Mouse (Mus musculus): ENCODE results near the gene BC035044. TPM values are rescaled to one million over a fixed set of nuclear protein-coding genes. Genes with fewer than 3 reads are reported as not detected.

Gene BC035044
- polyA plus RNA-seq, 1 experiment from 2014 or later: 0.36 TPM

- WGBS: 64% methylated on average over 7 of the region's 7 CpGs
- Histone ChIP-seq H3K4me2 (ENCODE audit: low read length) (peak overlapping the region; percentile 67), H3K27ac (replicated peaks; ENCODE audit: low read depth, low read length) (no peak overlapping the region), H3K4me1 (ENCODE audit: control insufficient read depth, insufficient read depth, low read length) (peaks cover 13% of the 10 kb centered on the region; the same call in 1 of the 2 replicates), H3K36me3 (ENCODE audit: control insufficient read depth, insufficient read depth, low read length) (no peaks in the 10 kb centered on the region), H3K9me3 (ENCODE audit: control insufficient read depth, low read length) (no peaks in the 10 kb centered on the region), H3K9ac (replicated peaks; ENCODE audit: low read length) (no peak overlapping the region), H3K27me3 (ENCODE audit: control insufficient read depth, insufficient read depth, low read length) (no peaks in the 10 kb centered on the region), H3K4me3 (replicated peaks; ENCODE audit: low read depth, low read length) (peak overlapping the region; percentile 80)
- ATAC-seq (ENCODE audit: low FRiP score, low TSS enrichment) (no peak), DNase-seq (no peak)
Observed at GRCm38 (mm10) chr6:128839921-128840320, 51.0 kb downstream of the BC035044 start.

- Histone ChIP-seq H3K4me3 (replicated peaks; ENCODE audit: low read depth, low read length) (peak overlapping the region; percentile 80), H3K4me2 (ENCODE audit: low read length) (peak overlapping the region; percentile 67), H3K9ac (replicated peaks; ENCODE audit: low read length) (peak overlapping the region; percentile 42; the same call in 1 of the 2 replicates), H3K36me3 (ENCODE audit: control insufficient read depth, insufficient read depth, low read length) (no peaks in the 10 kb centered on the region), H3K9me3 (ENCODE audit: control insufficient read depth, low read length) (no peaks in the 10 kb centered on the region), H3K27ac (replicated peaks; ENCODE audit: low read depth, low read length) (peak overlapping the region; percentile 67), H3K4me1 (ENCODE audit: control insufficient read depth, insufficient read depth, low read length) (peaks cover 11% of the 10 kb centered on the region; the same call in 1 of the 2 replicates), H3K27me3 (ENCODE audit: control insufficient read depth, insufficient read depth, low read length) (no peaks in the 10 kb centered on the region)
- WGBS: under 1% methylated on average over 17 of the region's 17 CpGs
- peak; percentile 83 for DNase-seq
- peak; percentile 7 for ATAC-seq (ENCODE audit: low FRiP score, low TSS enrichment)
Observed at GRCm38 (mm10) chr6:128839266-128839771, 51.6 kb downstream of the BC035044 start.

GRCm38 (mm10) chr6:128838342-128839265, 52.3 kb downstream of the BC035044 start:
- peak overlapping the region; percentile 67 for H3K4me2 ChIP-seq (ENCODE audit: low read length)
- under 1% methylated on average over 49 of the region's 49 CpGs for WGBS
- H3K4me3 ChIP-seq (replicated peaks; ENCODE audit: low read depth, low read length): peak overlapping the region; percentile 80
- ATAC-seq (ENCODE audit: low FRiP score, low TSS enrichment): peak; percentile 59
- H3K9me3 ChIP-seq (ENCODE audit: control insufficient read depth, low read length): no peaks in the 10 kb centered on the region
- H3K36me3 ChIP-seq (ENCODE audit: control insufficient read depth, insufficient read depth, low read length): no peaks in the 10 kb centered on the region
- H3K27me3 ChIP-seq (ENCODE audit: control insufficient read depth, insufficient read depth, low read length): no peaks in the 10 kb centered on the region
- DNase-seq: peak; percentile 93
- H3K4me1 ChIP-seq (ENCODE audit: control insufficient read depth, insufficient read depth, low read length): peaks cover 7% of the 10 kb centered on the region; the same call in 1 of the 2 replicates
- peak overlapping the region; percentile 78 for H3K9ac ChIP-seq (replicated peaks; ENCODE audit: low read length)
- peak overlapping the region; percentile 75 for H3K27ac ChIP-seq (replicated peaks; ENCODE audit: low read depth, low read length)

GRCm38 (mm10) chr6:128837454-128838341, 53.2 kb downstream of the BC035044 start:
- Histone ChIP-seq H3K9ac (replicated peaks; ENCODE audit: low read length) (peak overlapping the region; percentile 78), H3K36me3 (ENCODE audit: control insufficient read depth, insufficient read depth, low read length) (no peaks in the 10 kb centered on the region), H3K4me1 (ENCODE audit: control insufficient read depth, insufficient read depth, low read length) (peaks cover 7% of the 10 kb centered on the region; the same call in 1 of the 2 replicates), H3K9me3 (ENCODE audit: control insufficient read depth, low read length) (no peaks in the 10 kb centered on the region), H3K27me3 (ENCODE audit: control insufficient read depth, insufficient read depth, low read length) (no peaks in the 10 kb centered on the region), H3K27ac (replicated peaks; ENCODE audit: low read depth, low read length) (peak overlapping the region; percentile 75), H3K4me3 (replicated peaks; ENCODE audit: low read depth, low read length) (peak overlapping the region; percentile 80), H3K4me2 (ENCODE audit: low read length) (peak overlapping the region; percentile 67)
- 2% methylated on average over 14 of the region's 14 CpGs for WGBS
- peak; percentile 76 for DNase-seq
- peak; percentile 35 for ATAC-seq (ENCODE audit: low FRiP score, low TSS enrichment)

GRCm38 (mm10) chr6:128836955-128837334, 54.0 kb downstream of the BC035044 start:
- DNase-seq (no peak), ATAC-seq (ENCODE audit: low FRiP score, low TSS enrichment) (no peak)
- Histone ChIP-seq H3K4me1 (ENCODE audit: control insufficient read depth, insufficient read depth, low read length) (peaks cover 4% of the 10 kb centered on the region; the same call in 1 of the 2 replicates), H3K9me3 (ENCODE audit: control insufficient read depth, low read length) (no peaks in the 10 kb centered on the region), H3K4me3 (replicated peaks; ENCODE audit: low read depth, low read length) (peak overlapping the region; percentile 80), H3K36me3 (ENCODE audit: control insufficient read depth, insufficient read depth, low read length) (no peaks in the 10 kb centered on the region), H3K27ac (replicated peaks; ENCODE audit: low read depth, low read length) (peak overlapping the region; percentile 75), H3K4me2 (ENCODE audit: low read length) (peak overlapping the region; percentile 67), H3K27me3 (ENCODE audit: control insufficient read depth, insufficient read depth, low read length) (no peaks in the 10 kb centered on the region), H3K9ac (replicated peaks; ENCODE audit: low read length) (no peak overlapping the region)
- WGBS: 89% methylated on average over 6 of the region's 6 CpGs

DNA sequence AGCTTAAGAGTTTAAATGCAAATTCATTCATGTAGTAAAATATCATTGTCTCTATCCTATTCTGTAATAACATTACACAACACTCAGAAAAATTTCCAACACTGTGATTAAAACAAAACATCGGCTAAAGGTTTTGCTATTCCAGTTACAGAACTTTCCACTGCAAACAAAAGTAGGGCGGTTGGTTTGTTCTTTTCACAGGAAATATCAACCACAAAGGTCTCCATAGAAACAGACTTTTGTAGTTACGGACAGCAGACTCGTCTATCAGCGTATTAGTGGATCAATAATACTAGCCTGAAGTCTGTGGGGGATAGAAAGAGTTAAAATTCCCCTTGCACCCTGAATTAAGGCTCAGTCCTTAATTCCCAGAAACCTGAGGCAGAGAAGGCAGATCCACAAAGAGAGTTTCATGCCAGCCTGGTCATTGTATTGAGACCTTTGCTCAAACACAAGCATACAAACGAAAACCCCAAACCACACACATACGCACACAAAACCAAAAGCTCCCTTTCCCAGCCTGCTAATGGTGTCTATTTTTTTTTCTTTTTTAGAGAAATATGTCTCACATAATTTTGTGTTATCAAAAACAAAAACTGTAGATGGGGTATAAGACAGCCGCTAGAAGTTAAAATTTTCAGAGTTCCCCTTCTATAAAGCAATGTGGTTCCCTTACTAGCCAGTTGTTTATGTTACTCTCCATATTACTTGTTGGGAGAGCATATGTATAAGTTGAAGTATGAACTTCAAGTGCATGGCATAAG, 54.6 kb downstream of the BC035044 start:
- no peaks in the 10 kb centered on the region for H3K36me3 ChIP-seq (ENCODE audit: control insufficient read depth, insufficient read depth, low read length)
- DNase-seq (no peak), ATAC-seq (ENCODE audit: low FRiP score, low TSS enrichment) (no peak)
- no peak overlapping the region for H3K4me3 ChIP-seq (replicated peaks; ENCODE audit: low read depth, low read length)
- no peaks in the 10 kb centered on the region for H3K9me3 ChIP-seq (ENCODE audit: control insufficient read depth, low read length)
- no peaks in the 10 kb centered on the region for H3K4me1 ChIP-seq (ENCODE audit: control insufficient read depth, insufficient read depth, low read length)
- 71% methylated on average over 8 of the region's 8 CpGs for WGBS
- H3K27me3 ChIP-seq (ENCODE audit: control insufficient read depth, insufficient read depth, low read length): no peaks in the 10 kb centered on the region
- H3K27ac ChIP-seq (replicated peaks; ENCODE audit: low read depth, low read length): no peak overlapping the region
- H3K4me2 ChIP-seq (ENCODE audit: low read length): no peak overlapping the region
- H3K9ac ChIP-seq (replicated peaks; ENCODE audit: low read length): no peak overlapping the region

GRCm38 (mm10) chr6:128835571-128835970, 55.4 kb downstream of the BC035044 start:
- no peak overlapping the region for H3K4me2 ChIP-seq (ENCODE audit: low read length)
- H3K4me1 ChIP-seq (ENCODE audit: control insufficient read depth, insufficient read depth, low read length): no peaks in the 10 kb centered on the region
- WGBS: 93% methylated on average over 4 of the region's 4 CpGs
- H3K27me3 ChIP-seq (ENCODE audit: control insufficient read depth, insufficient read depth, low read length): no peaks in the 10 kb centered on the region
- DNase-seq: no peak
- H3K4me3 ChIP-seq (replicated peaks; ENCODE audit: low read depth, low read length): no peak overlapping the region
- no peak overlapping the region for H3K9ac ChIP-seq (replicated peaks; ENCODE audit: low read length)
- ATAC-seq (ENCODE audit: low FRiP score, low TSS enrichment): no peak
- H3K36me3 ChIP-seq (ENCODE audit: control insufficient read depth, insufficient read depth, low read length): no peaks in the 10 kb centered on the region
- no peaks in the 10 kb centered on the region for H3K9me3 ChIP-seq (ENCODE audit: control insufficient read depth, low read length)
- H3K27ac ChIP-seq (replicated peaks; ENCODE audit: low read depth, low read length): no peak overlapping the region

DNA sequence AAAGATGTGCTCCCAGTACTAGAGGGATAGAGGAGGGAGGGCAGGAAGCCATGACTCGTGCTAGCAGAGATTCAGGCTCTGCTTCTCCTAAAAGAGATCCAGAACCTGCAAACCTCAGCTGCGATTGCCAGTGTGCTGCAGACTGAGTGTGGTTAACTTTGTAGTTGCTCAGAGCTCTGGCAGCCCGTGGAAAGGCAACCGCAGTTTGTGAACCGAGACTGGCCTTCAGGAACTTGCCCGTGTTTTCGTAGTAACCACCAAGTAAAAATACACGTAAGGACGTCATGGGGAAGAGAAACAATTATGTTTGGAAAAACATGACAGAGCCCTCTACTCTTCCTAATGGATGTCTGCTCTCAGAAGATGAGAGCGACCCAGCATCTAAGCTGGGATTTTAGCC, 57.9 kb downstream of the BC035044 start:
- no peaks in the 10 kb centered on the region for H3K36me3 ChIP-seq (ENCODE audit: control insufficient read depth, insufficient read depth, low read length)
- H3K9ac ChIP-seq (replicated peaks; ENCODE audit: low read length): no peak overlapping the region
- H3K9me3 ChIP-seq (ENCODE audit: control insufficient read depth, low read length): no peaks in the 10 kb centered on the region
- no peaks in the 10 kb centered on the region for H3K4me1 ChIP-seq (ENCODE audit: control insufficient read depth, insufficient read depth, low read length)
- no peaks in the 10 kb centered on the region for H3K27me3 ChIP-seq (ENCODE audit: control insufficient read depth, insufficient read depth, low read length)
- WGBS: 84% methylated on average over 10 of the region's 10 CpGs
- DNase-seq (no peak), ATAC-seq (ENCODE audit: low FRiP score, low TSS enrichment) (no peak)
- no peak overlapping the region for H3K27ac ChIP-seq (replicated peaks; ENCODE audit: low read depth, low read length)
- no peak overlapping the region for H3K4me2 ChIP-seq (ENCODE audit: low read length)
- H3K4me3 ChIP-seq (replicated peaks; ENCODE audit: low read depth, low read length): no peak overlapping the region

All from midbrain, embryonic 14.5 days (tissue).